10 mouse cellular contexts compared by ENCODE assay signal in genomic region chr12:104859140-104859539, GRCm38 (mm10). TPM values are rescaled to one million over a fixed set of nuclear protein-coding genes. Genes with fewer than 3 reads are reported as not detected.
DNase-seq lines count a peak whose midpoint lies in the region; ATAC-seq and TF ChIP-seq lines count a peak whose summit lies in the region.
"Had no signal": no experiment of that assay in that cellular context is flagged by ENCODE, and none has a peak within 500 bp of the region (broad histone marks: within the 10 kb centered on the region; RNA-seq: fewer than 3 reads in every experiment).

No protein-coding gene starts in this region.

- no peak overlapping the region for H3K4me2 ChIP-seq in embryonic facial prominence, embryonic 15.5 days (replicated peaks)

- no peaks in the 10 kb centered on the region for H3K36me3 ChIP-seq in kidney, adult 2 months (ENCODE audit: control insufficient read depth, insufficient read depth, low read length)
- no peaks in the 10 kb centered on the region for H3K36me3 ChIP-seq in embryonic facial prominence, embryonic 15.5 days
- peaks cover 2% of the 10 kb centered on the region; the same call in 1 of the 2 replicates for H3K36me3 ChIP-seq in limb, embryonic 10.5 days
- H3K36me3 ChIP-seq: G1E had no signal

- H3K27ac ChIP-seq in kidney, adult 2 months (ENCODE audit: insufficient read depth, low read depth, low read length) = peak overlapping the region; percentile 11
- peak overlapping the region; percentile 56 for H3K27ac ChIP-seq in embryonic facial prominence, embryonic 15.5 days (replicated peaks)
- 0 out of 2 replicates have a peak overlapping the region, but pooled peaks have one; percentile 50 for H3K27ac ChIP-seq in limb, embryonic 10.5 days
- H3K27ac ChIP-seq: macrophage had no signal

- H3K4me1 ChIP-seq in kidney, adult 2 months (ENCODE audit: control insufficient read depth, insufficient read depth, low read length) = peaks cover 50% of the 10 kb centered on the region
- peaks cover 13% of the 10 kb centered on the region for H3K4me1 ChIP-seq in embryonic facial prominence, embryonic 15.5 days
- H3K4me1 ChIP-seq in limb, embryonic 10.5 days = peaks cover 58% of the 10 kb centered on the region

- H3K9ac ChIP-seq in embryonic facial prominence, embryonic 15.5 days = no peak overlapping the region

- H3K9me3 ChIP-seq in embryonic facial prominence, embryonic 15.5 days (replicated peaks) = no peaks in the 10 kb centered on the region
- H3K9me3 ChIP-seq in limb, embryonic 10.5 days (replicated peaks) = no peaks in the 10 kb centered on the region; the same call in 1 of the 2 replicates

- TF ChIP-seq POLR2A in kidney, adult 2 months (IDR thresholded peaks at IDR 0.05; ENCODE audit: low read depth, low read length) = no peak
- no peak for TF ChIP-seq POLR2A in brain, embryonic 14.5 days (IDR thresholded peaks at IDR 0.05; ENCODE audit: borderline replicate concordance, extremely low read depth, insufficient read depth, insufficient read length, poor library complexity, severe bottlenecking)

- no peak for TF ChIP-seq CTCF in kidney, adult 2 months (conservative IDR thresholded peaks at IDR 0.05; ENCODE audit: insufficient read depth, insufficient read length, low read depth, low read length)
- TF ChIP-seq CTCF in brain, embryonic 14.5 days (IDR thresholded peaks at IDR 0.05; ENCODE audit: borderline replicate concordance, extremely low read depth, insufficient read depth, insufficient read length) = no peak

- ATAC-seq in embryonic facial prominence, embryonic 15.5 days (ENCODE audit: insufficient number of reproducible peaks, low FRiP score, low TSS enrichment, low read depth) = no peak

- peak; percentile 52 for DNase-seq in kidney, adult 2 months
- no peak for DNase-seq in kidney, postnatal 10 days
- DNase-seq in brain, embryonic 14.5 days (ENCODE audit: low read depth) = peak; percentile 53
- no peak for DNase-seq in limb, embryonic 10.5 days (ENCODE audit: low spot score)
- no peak for DNase-seq in adrenal gland, postnatal 25 days
- DNase-seq in heart, postnatal 4 days = no peak
- DNase-seq in thymus, postnatal 25 days = no peak

- no peak overlapping the region for H3K4me3 ChIP-seq in kidney, adult 2 months (ENCODE audit: insufficient read depth, low read depth, low read length)
- H3K4me3 ChIP-seq in embryonic facial prominence, embryonic 15.5 days (replicated peaks) = no peak overlapping the region
- H3K4me3 ChIP-seq in limb, embryonic 10.5 days = no peak overlapping the region

- 39% methylated on average over 7 of the region's 7 CpGs for WGBS in kidney, adult 2 months
- WGBS in embryonic facial prominence, embryonic 15.5 days = 46% methylated on average over 7 of the region's 7 CpGs
- 93% methylated on average over 7 of the region's 7 CpGs for WGBS in limb, embryonic 10.5 days

- H3K27me3 ChIP-seq in kidney, adult 2 months (replicated peaks; ENCODE audit: control insufficient read depth, insufficient read depth, low read length) = no peaks in the 10 kb centered on the region
- no peaks in the 10 kb centered on the region for H3K27me3 ChIP-seq in embryonic facial prominence, embryonic 15.5 days
- H3K27me3 ChIP-seq in limb, embryonic 10.5 days (ENCODE audit: low read depth, poor library complexity, severe bottlenecking) = 0 out of 2 replicates have a peak, but pooled peaks cover 3% of the 10 kb centered on the region

RNA-seq across cellular contexts. Expression of gene Clmn, which starts 5.7 kb away (rescaled TPM):
- polyA plus RNA-seq in kidney, adult 2 months (2012; rRNA removed) = 20.5 and 21.3 TPM in 2 replicates
- 2.1 and 3.2 TPM in 2 replicates for polyA plus RNA-seq in brain, embryonic 14.5 days (2012; rRNA removed)
- polyA plus RNA-seq in embryonic facial prominence, embryonic 15.5 days (2015; fragmentation: Nextera tagmentation; extraction: Ambion mirVana) = 3.4 and 4.1 TPM in 2 replicates
- 2.0 and 3.0 TPM in 2 replicates for polyA plus RNA-seq in limb, embryonic 10.5 days (2016; fragmentation: Nextera tagmentation; extraction: Ambion mirVana)
- 8.5 and 12.4 TPM in 2 replicates for total RNA-seq in adrenal gland, postnatal 25 days (2021)
- total RNA-seq in heart, postnatal 4 days (2021) = 1 to 10 TPM; 1.4 to 1.7 TPM
- polyA plus RNA-seq: G1E, macrophage had no signal

Comparison
In these comparisons a context has a peak if more than half of its experiments do, and no peak if none do; other contexts are left out.
1. DNase-seq: peak in kidney, adult 2 months (single experiment) and brain, embryonic 14.5 days (single experiment); none in kidney, postnatal 10 days (single experiment), limb, embryonic 10.5 days (single experiment), adrenal gland, postnatal 25 days (single experiment), heart, postnatal 4 days (single experiment) and thymus, postnatal 25 days (single experiment).
2. Peak in every context shown above with its lines, with median percentiles within 50 percentile points of each other: H3K27ac ChIP-seq.